24 mouse cellular contexts compared by ENCODE assay signal in the genomic region with DNA sequence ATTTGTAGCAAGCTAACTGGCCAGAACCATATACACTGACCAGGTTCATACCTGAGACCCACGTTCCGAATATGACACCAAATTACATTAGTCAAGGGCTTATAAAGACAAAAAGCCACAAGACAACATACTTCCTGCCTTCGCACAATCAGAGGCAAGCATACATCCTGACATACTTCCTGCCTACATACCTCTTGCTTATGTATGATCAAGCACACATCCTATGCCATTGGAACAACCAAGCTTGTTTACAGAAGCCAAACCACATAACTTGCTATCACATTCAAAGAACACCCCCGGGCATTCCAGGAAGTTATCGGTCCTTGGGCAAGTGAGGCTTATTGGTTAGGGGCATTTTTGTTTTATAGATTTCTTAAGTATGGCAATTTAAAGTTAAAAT.
DNase-seq lines count a peak whose midpoint lies in the region; ATAC-seq and TF ChIP-seq lines count a peak whose summit lies in the region.
"Had no signal": no experiment of that assay in that cellular context is flagged by ENCODE, and none has a peak within 500 bp of the region (broad histone marks: within the 10 kb centered on the region; RNA-seq: fewer than 3 reads in every experiment).

No protein-coding gene starts in this region.

- no peak overlapping the region for H3K4me3 ChIP-seq in liver, embryonic 12.5 days
- H3K4me3 ChIP-seq in liver, postnatal 0 days (ENCODE audit: low read depth, low read length) = no peak overlapping the region
- H3K4me3 ChIP-seq in neural tube, embryonic 15.5 days (replicated peaks) = no peak overlapping the region
- H3K4me3 ChIP-seq in heart, embryonic 11.5 days (ENCODE audit: low read depth, low read length) = no peak overlapping the region
- H3K4me3 ChIP-seq: forebrain, embryonic 13.5 days; heart, adult 2 months; limb, embryonic 10.5 days; midbrain, embryonic 13.5 days; neural tube, embryonic 12.5 days had no signal

- no peaks in the 10 kb centered on the region for H3K36me3 ChIP-seq in liver, embryonic 12.5 days
- H3K36me3 ChIP-seq in liver, postnatal 0 days (replicated peaks; ENCODE audit: insufficient read depth, low read length) = no peaks in the 10 kb centered on the region
- no peaks in the 10 kb centered on the region for H3K36me3 ChIP-seq in neural tube, embryonic 15.5 days
- no peaks in the 10 kb centered on the region for H3K36me3 ChIP-seq in heart, embryonic 11.5 days (ENCODE audit: control insufficient read depth, insufficient read depth, low read length)
- H3K36me3 ChIP-seq: limb, embryonic 10.5 days; midbrain, embryonic 13.5 days; neural tube, embryonic 12.5 days had no signal

- ATAC-seq in liver, embryonic 12.5 days = peak; percentile 57
- no peak for ATAC-seq in liver, postnatal 0 days
- ATAC-seq in CD4-positive, CD25-positive, alpha-beta regulatory T cell, adult 4 months = peak; percentile 86
- peak; percentile 69 for ATAC-seq in granulocyte monocyte progenitor cell, adult 5-6 weeks (replicated peaks; ENCODE audit: poor library complexity, severe bottlenecking)
- peak; percentile 92 for ATAC-seq in megakaryocyte progenitor cell, adult 5-6 weeks (replicated peaks; ENCODE audit: poor library complexity)
- no peak for ATAC-seq in neural tube, embryonic 15.5 days (ENCODE audit: low FRiP score)
- no peak for ATAC-seq in heart, embryonic 11.5 days (replicated peaks; ENCODE audit: insufficient number of reproducible peaks, low FRiP score, low TSS enrichment)
- ATAC-seq: forebrain, embryonic 13.5 days; hindbrain, embryonic 16.5 days; midbrain, embryonic 13.5 days had no signal

- H3K27ac ChIP-seq in liver, embryonic 12.5 days = no peak overlapping the region
- no peak overlapping the region for H3K27ac ChIP-seq in liver, postnatal 0 days (ENCODE audit: low read depth)
- no peak overlapping the region for H3K27ac ChIP-seq in neural tube, embryonic 15.5 days (replicated peaks)
- no peak overlapping the region for H3K27ac ChIP-seq in heart, embryonic 11.5 days (ENCODE audit: low read depth, low read length)
- H3K27ac ChIP-seq: forebrain, embryonic 13.5 days; heart, adult 2 months; kidney, postnatal 0 days; limb, embryonic 10.5 days; midbrain, embryonic 13.5 days; neural tube, embryonic 12.5 days had no signal

- no peak for TF ChIP-seq EP300 in liver, postnatal 0 days (IDR thresholded peaks at IDR 0.05; ENCODE audit: low read depth)

- no peak overlapping the region for H3K9ac ChIP-seq in liver, embryonic 12.5 days
- H3K9ac ChIP-seq in liver, postnatal 0 days (replicated peaks) = no peak overlapping the region
- no peak overlapping the region for H3K9ac ChIP-seq in neural tube, embryonic 15.5 days (replicated peaks)
- H3K9ac ChIP-seq in heart, embryonic 11.5 days (ENCODE audit: low read depth, low read length) = no peak overlapping the region
- H3K9ac ChIP-seq: forebrain, embryonic 13.5 days; midbrain, embryonic 13.5 days; neural tube, embryonic 12.5 days had no signal

- no peak for TF ChIP-seq CTCF in liver, postnatal 0 days (IDR thresholded peaks at IDR 0.05; ENCODE audit: low read depth)

- WGBS in liver, embryonic 12.5 days (ENCODE audit: insufficient replicate concordance) = 30% methylated on average over 5 of the region's 5 CpGs
- WGBS in liver, postnatal 0 days (ENCODE audit: insufficient replicate concordance) = 37% methylated on average over 5 of the region's 5 CpGs
- WGBS in neural tube, embryonic 15.5 days = 81% methylated on average over 5 of the region's 5 CpGs
- WGBS in heart, embryonic 11.5 days (ENCODE audit: insufficient replicate concordance) = 73% methylated on average over 5 of the region's 5 CpGs

- no peak overlapping the region for H3K4me2 ChIP-seq in liver, embryonic 12.5 days
- no peak overlapping the region for H3K4me2 ChIP-seq in liver, postnatal 0 days (ENCODE audit: low read depth, low read length)
- no peak overlapping the region for H3K4me2 ChIP-seq in neural tube, embryonic 15.5 days
- H3K4me2 ChIP-seq in heart, embryonic 11.5 days = no peak overlapping the region
- H3K4me2 ChIP-seq: forebrain, embryonic 13.5 days; midbrain, embryonic 13.5 days; neural tube, embryonic 12.5 days had no signal

- no peaks in the 10 kb centered on the region for H3K9me3 ChIP-seq in liver, embryonic 12.5 days (replicated peaks)
- no peaks in the 10 kb centered on the region for H3K9me3 ChIP-seq in liver, postnatal 0 days (ENCODE audit: low read length)
- H3K9me3 ChIP-seq in neural tube, embryonic 15.5 days (replicated peaks) = no peaks in the 10 kb centered on the region
- no peaks in the 10 kb centered on the region for H3K9me3 ChIP-seq in heart, embryonic 11.5 days (replicated peaks; ENCODE audit: control insufficient read depth, low read length)
- H3K9me3 ChIP-seq: forebrain, embryonic 13.5 days; limb, embryonic 10.5 days; midbrain, embryonic 13.5 days; neural tube, embryonic 12.5 days had no signal

- DNase-seq in liver, postnatal 0 days = no peak
- DNase-seq in gastrocnemius, adult 8-10 months (ENCODE audit: low spot score in 2 of 2) = no peak
- DNase-seq: adrenal gland, postnatal 25 days; cerebellum, adult 8-10 months; cerebellum, postnatal 36 days; gastrocnemius, postnatal 10 days; heart, adult 2 months; heart, postnatal 36 days; kidney, adult 18-20 months; retina, postnatal 1 day; right cerebral cortex, postnatal 25 days; thymus, postnatal 14 days had no signal

- H3K27me3 ChIP-seq in liver, embryonic 12.5 days (replicated peaks) = 0 out of 2 replicates have a peak, but pooled peaks cover 3% of the 10 kb centered on the region
- no peaks in the 10 kb centered on the region for H3K27me3 ChIP-seq in liver, postnatal 0 days (ENCODE audit: insufficient read depth, low read length)
- H3K27me3 ChIP-seq in neural tube, embryonic 15.5 days (replicated peaks) = no peaks in the 10 kb centered on the region
- H3K27me3 ChIP-seq in heart, embryonic 11.5 days (ENCODE audit: control insufficient read depth, insufficient read depth, low read length) = no peaks in the 10 kb centered on the region; the same call in 1 of the 2 replicates
- H3K27me3 ChIP-seq: forebrain, embryonic 13.5 days; midbrain, embryonic 13.5 days; neural tube, embryonic 12.5 days had no signal

- peaks cover 29% of the 10 kb centered on the region for H3K4me1 ChIP-seq in liver, embryonic 12.5 days
- H3K4me1 ChIP-seq in liver, postnatal 0 days (ENCODE audit: insufficient read depth) = no peaks in the 10 kb centered on the region
- no peaks in the 10 kb centered on the region for H3K4me1 ChIP-seq in neural tube, embryonic 15.5 days
- H3K4me1 ChIP-seq in heart, embryonic 11.5 days (ENCODE audit: control insufficient read depth, insufficient read depth, low read length) = no peaks in the 10 kb centered on the region
- H3K4me1 ChIP-seq: forebrain, embryonic 13.5 days; limb, embryonic 10.5 days; midbrain, embryonic 13.5 days; neural tube, embryonic 12.5 days had no signal

Comparison
In these comparisons a context has a peak if more than half of its experiments do, and no peak if none do; other contexts are left out.
1. ATAC-seq: peak in liver, embryonic 12.5 days (single experiment), CD4-positive, CD25-positive, alpha-beta regulatory T cell, adult 4 months (single experiment), granulocyte monocyte progenitor cell, adult 5-6 weeks (single experiment) and megakaryocyte progenitor cell, adult 5-6 weeks (single experiment); none in liver, postnatal 0 days (single experiment), neural tube, embryonic 15.5 days (single experiment) and heart, embryonic 11.5 days (single experiment).